Mouse (Mus musculus) urinary bladder, postnatal 10 days (tissue): ENCODE results near the gene Zfp985.
"Not testable (repeated sequence)": the region's sequence is repeated elsewhere in the genome, so short reads cannot be mapped to it uniquely, and the experiment has no call there.

Experiments used
- DNase-seq: peaks from one replicate; pipeline ENCODE4 v3.0.0; 2022; ENCODE audit warnings: low spot score

Gene Zfp985

GRCm38 (mm10) chr4:147605521-147605920 lies 52.4 kb downstream of the Zfp985 start:
- no peak for DNase-seq

- DNase-seq = not testable (repeated sequence)
Observed at GRCm38 (mm10) chr4:147606511-147606910, 53.4 kb downstream of the Zfp985 start.

GRCm38 (mm10) chr4:147633818-147634262 lies 80.8 kb downstream of the Zfp985 start:
- DNase-seq = not testable (repeated sequence)
